9 mouse cellular contexts compared by ENCODE assay signal in genomic region chr14:54528007-54528393, GRCm38 (mm10). TPM values are rescaled to one million over a fixed set of nuclear protein-coding genes. Genes with fewer than 3 reads are reported as not detected.
A peak's percentile ranks its signal among the peaks of the same experiment; 100 is the strongest.
DNase-seq lines count a peak whose midpoint lies in the region; ATAC-seq and TF ChIP-seq lines count a peak whose summit lies in the region.
"Had no signal": no experiment of that assay in that cellular context is flagged by ENCODE, and none has a peak within 500 bp of the region (broad histone marks: within the 10 kb centered on the region; RNA-seq: fewer than 3 reads in every experiment).

No protein-coding gene starts in this region.

- peaks cover 13% of the 10 kb centered on the region for H3K4me1 ChIP-seq in heart, embryonic 15.5 days (replicated peaks)
- peaks cover 2% of the 10 kb centered on the region; the same call in 1 of the 2 replicates for H3K4me1 ChIP-seq in heart, adult 2 months (ENCODE audit: control insufficient read depth, insufficient read depth, low read length)
- H3K4me1 ChIP-seq in embryonic facial prominence, embryonic 12.5 days, result peaks cover 17% of the 10 kb centered on the region
- H3K4me1 ChIP-seq in hindbrain, embryonic 11.5 days (replicated peaks; ENCODE audit: control insufficient read depth, insufficient read depth, low read length), result no peaks in the 10 kb centered on the region; the same call in 1 of the 2 replicates
- peaks cover 16% of the 10 kb centered on the region for H3K4me1 ChIP-seq in midbrain, embryonic 15.5 days

- no peaks in the 10 kb centered on the region for H3K36me3 ChIP-seq in heart, embryonic 15.5 days
- no peaks in the 10 kb centered on the region for H3K36me3 ChIP-seq in heart, adult 2 months (ENCODE audit: control insufficient read depth, insufficient read depth, low read length)
- H3K36me3 ChIP-seq in embryonic facial prominence, embryonic 12.5 days, result no peaks in the 10 kb centered on the region
- H3K36me3 ChIP-seq in hindbrain, embryonic 11.5 days (ENCODE audit: control insufficient read depth, insufficient read depth, low read length), result no peaks in the 10 kb centered on the region
- H3K36me3 ChIP-seq in midbrain, embryonic 15.5 days (replicated peaks), result no peaks in the 10 kb centered on the region
- H3K36me3 ChIP-seq: G1E had no signal

- no peak for DNase-seq in heart, adult 2 months
- no peak for DNase-seq in hindbrain, embryonic 11.5 days (ENCODE audit: low spot score)
- DNase-seq in left cerebral cortex, adult 2 months (ENCODE audit: extremely low spot score in 1 of 2, low spot score in 2 of 2), result no peak
- DNase-seq in gastrocnemius, postnatal 14 days, result no peak
- DNase-seq in adrenal gland, postnatal 4 days (ENCODE audit: low spot score in 2 of 2), result no peak

- no peaks in the 10 kb centered on the region for H3K9me3 ChIP-seq in heart, embryonic 15.5 days (replicated peaks)
- H3K9me3 ChIP-seq in embryonic facial prominence, embryonic 12.5 days, result no peaks in the 10 kb centered on the region
- H3K9me3 ChIP-seq in hindbrain, embryonic 11.5 days (ENCODE audit: control insufficient read depth, low read length), result no peaks in the 10 kb centered on the region
- H3K9me3 ChIP-seq in midbrain, embryonic 15.5 days, result no peaks in the 10 kb centered on the region

- no peaks in the 10 kb centered on the region for H3K79me2 ChIP-seq in heart, adult 2 months (replicated peaks; ENCODE audit: control insufficient read depth, insufficient read depth, low read length)

- TF ChIP-seq POLR2A in heart, adult 2 months (IDR thresholded peaks at IDR 0.05; ENCODE audit: insufficient read depth, low read depth, low read length), result no peak

- ATAC-seq in heart, embryonic 15.5 days (replicated peaks; ENCODE audit: insufficient number of reproducible peaks, insufficient read depth, low FRiP score, low read depth), result no peak
- no peak for ATAC-seq in embryonic facial prominence, embryonic 12.5 days (ENCODE audit: insufficient number of reproducible peaks, insufficient read depth, low FRiP score, low TSS enrichment)
- peak; percentile 20; the same call in 1 of the 2 replicates for ATAC-seq in hindbrain, embryonic 11.5 days (ENCODE audit: low FRiP score)
- ATAC-seq in midbrain, embryonic 15.5 days (replicated peaks), result peak; percentile 41

- intact Hi-C loops in heart, adult 2 months (cut with DNase I), result loop anchor here (5.0 kb wide), 2 partner anchors 49 to 114 kb away; partner anchors contain the start of genes Ajuba, Cdh24 and Gm17606
- intact Hi-C loops in left cerebral cortex, adult 2 months (cut with DNase I), result loop anchor here (5.0 kb wide), 1 partner anchor 109 kb away; no protein-coding TSS in a partner anchor
- intact Hi-C loops in gastrocnemius, postnatal 14 days (cut with DNase I; ENCODE audit: low total_unique reads), result no loop called here

- no peak overlapping the region for H3K27ac ChIP-seq in heart, embryonic 15.5 days
- no peak overlapping the region for H3K27ac ChIP-seq in heart, adult 2 months
- H3K27ac ChIP-seq in embryonic facial prominence, embryonic 12.5 days, result peak overlapping the region; percentile 73
- H3K27ac ChIP-seq in hindbrain, embryonic 11.5 days (ENCODE audit: low read depth, low read length), result peak overlapping the region; percentile 82
- H3K27ac ChIP-seq in midbrain, embryonic 15.5 days, result peak overlapping the region; percentile 84
- no peak overlapping the region for H3K27ac ChIP-seq in left cerebral cortex, adult 2 months

- H3K9ac ChIP-seq in heart, embryonic 15.5 days, result no peak overlapping the region
- H3K9ac ChIP-seq in heart, adult 2 months (ENCODE audit: low read depth, low read length), result no peak overlapping the region
- no peak overlapping the region; the same call in 1 of the 2 replicates for H3K9ac ChIP-seq in embryonic facial prominence, embryonic 12.5 days
- H3K9ac ChIP-seq in hindbrain, embryonic 11.5 days (ENCODE audit: low read depth, low read length), result no peak overlapping the region; the same call in 1 of the 2 replicates
- H3K9ac ChIP-seq in midbrain, embryonic 15.5 days, result no peak overlapping the region

- peak overlapping the region; percentile 80 for H3K4me2 ChIP-seq in heart, embryonic 15.5 days
- peak overlapping the region; percentile 69 for H3K4me2 ChIP-seq in embryonic facial prominence, embryonic 12.5 days (replicated peaks)
- H3K4me2 ChIP-seq in hindbrain, embryonic 11.5 days (replicated peaks; ENCODE audit: low read depth, low read length), result no peak overlapping the region
- peak overlapping the region; percentile 72 for H3K4me2 ChIP-seq in midbrain, embryonic 15.5 days

- H3K4me3 ChIP-seq in heart, embryonic 15.5 days, result peak overlapping the region; percentile 43; the same call in 1 of the 2 replicates
- no peak overlapping the region for H3K4me3 ChIP-seq in heart, adult 2 months
- H3K4me3 ChIP-seq in embryonic facial prominence, embryonic 12.5 days, result peak overlapping the region; percentile 41
- H3K4me3 ChIP-seq in hindbrain, embryonic 11.5 days (ENCODE audit: low read depth, low read length), result no peak overlapping the region
- H3K4me3 ChIP-seq in midbrain, embryonic 15.5 days, result peak overlapping the region; percentile 45
- no peak overlapping the region for H3K4me3 ChIP-seq in left cerebral cortex, adult 2 months

- no peaks in the 10 kb centered on the region for H3K27me3 ChIP-seq in heart, embryonic 15.5 days
- H3K27me3 ChIP-seq in heart, adult 2 months (ENCODE audit: control insufficient read depth, insufficient read depth, low read length), result no peaks in the 10 kb centered on the region
- H3K27me3 ChIP-seq in embryonic facial prominence, embryonic 12.5 days, result no peaks in the 10 kb centered on the region
- no peaks in the 10 kb centered on the region for H3K27me3 ChIP-seq in hindbrain, embryonic 11.5 days (ENCODE audit: control insufficient read depth, insufficient read depth, low read length)
- H3K27me3 ChIP-seq in midbrain, embryonic 15.5 days (replicated peaks), result no peaks in the 10 kb centered on the region

- no peak for TF ChIP-seq EP300 in heart, adult 2 months (IDR thresholded peaks at IDR 0.05; ENCODE audit: insufficient read depth, low read depth, low read length)

- TF ChIP-seq CTCF in heart, adult 2 months (IDR thresholded peaks at IDR 0.05), result no peak
- TF ChIP-seq CTCF in left cerebral cortex, adult 2 months (IDR thresholded peaks at IDR 0.05), result no peak

- WGBS in heart, embryonic 15.5 days, result 18% methylated on average over 5 of the region's 5 CpGs
- WGBS in heart, adult 2 months, result 20% methylated on average over 5 of the region's 5 CpGs
- WGBS in embryonic facial prominence, embryonic 12.5 days, result 15% methylated on average over 5 of the region's 5 CpGs
- WGBS in hindbrain, embryonic 11.5 days, result 18% methylated on average over 5 of the region's 5 CpGs
- 20% methylated on average over 5 of the region's 5 CpGs for WGBS in midbrain, embryonic 15.5 days

RNA-seq across cellular contexts. Expression of gene Prmt5, which starts 10.7 kb away (rescaled TPM):
- 47.4 and 57.4 TPM in 2 replicates for polyA plus RNA-seq in heart, embryonic 15.5 days (2015; fragmentation: Nextera tagmentation; extraction: Ambion mirVana)
- total RNA-seq in heart, adult 2 months (2021), result 10 to 100 TPM; 27.4 to 29.7 TPM
- polyA plus RNA-seq in heart, adult 2 months (2012; rRNA removed), result 26.8 and 35.8 TPM in 2 replicates
- polyA plus RNA-seq in embryonic facial prominence, embryonic 12.5 days (2016; fragmentation: Nextera tagmentation; extraction: Ambion mirVana), result 96.4 and 101 TPM in 2 replicates
- polyA plus RNA-seq in hindbrain, embryonic 11.5 days (2014; fragmentation: Nextera tagmentation; extraction: Ambion mirVana), result 115 and 120 TPM in 2 replicates
- 99.8 and 102 TPM in 2 replicates for polyA plus RNA-seq in midbrain, embryonic 15.5 days (2015; fragmentation: Nextera tagmentation; extraction: Ambion mirVana)
- total RNA-seq in left cerebral cortex, adult 2 months (2021), result 10 to 100 TPM; 46.5 to 48.3 TPM
- 10 to 100 TPM; 27.9 to 28.9 TPM for total RNA-seq in gastrocnemius, postnatal 14 days (2021)
- 10 to 100 TPM; 47.0 to 51.8 TPM for total RNA-seq in adrenal gland, postnatal 4 days (2021)

RNA-seq across cellular contexts. Expression of gene Haus4, which starts 26.4 kb away (rescaled TPM):
- 34.0 and 39.8 TPM in 2 replicates for polyA plus RNA-seq in heart, embryonic 15.5 days (2015; fragmentation: Nextera tagmentation; extraction: Ambion mirVana)
- total RNA-seq in heart, adult 2 months (2021), result 1 to 10 TPM; 3.5 to 3.8 TPM
- 3.2 and 4.1 TPM in 2 replicates for polyA plus RNA-seq in heart, adult 2 months (2012; rRNA removed)
- polyA plus RNA-seq in embryonic facial prominence, embryonic 12.5 days (2016; fragmentation: Nextera tagmentation; extraction: Ambion mirVana), result 50.5 and 52.3 TPM in 2 replicates
- 34.8 and 35.7 TPM in 2 replicates for polyA plus RNA-seq in hindbrain, embryonic 11.5 days (2014; fragmentation: Nextera tagmentation; extraction: Ambion mirVana)
- polyA plus RNA-seq in midbrain, embryonic 15.5 days (2015; fragmentation: Nextera tagmentation; extraction: Ambion mirVana), result 14.2 and 14.8 TPM in 2 replicates
- 1 to 10 TPM; 2.2 to 2.7 TPM for total RNA-seq in left cerebral cortex, adult 2 months (2021)
- 1 to 10 TPM; 5.8 to 6.5 TPM for total RNA-seq in gastrocnemius, postnatal 14 days (2021)
- total RNA-seq in adrenal gland, postnatal 4 days (2021), result 10 to 100 TPM; 45.6 to 52.5 TPM

RNA-seq across cellular contexts. Expression of gene Ajuba, which starts 49.4 kb away (rescaled TPM):
- 23.1 and 35.5 TPM in 2 replicates for polyA plus RNA-seq in heart, embryonic 15.5 days (2015; fragmentation: Nextera tagmentation; extraction: Ambion mirVana)
- 1 to 10 TPM; 4.6 to 4.8 TPM for total RNA-seq in heart, adult 2 months (2021)
- 7.8 and 13.4 TPM in 2 replicates for polyA plus RNA-seq in heart, adult 2 months (2012; rRNA removed)
- polyA plus RNA-seq in embryonic facial prominence, embryonic 12.5 days (2016; fragmentation: Nextera tagmentation; extraction: Ambion mirVana), result 67.8 and 69.0 TPM in 2 replicates
- polyA plus RNA-seq in hindbrain, embryonic 11.5 days (2014; fragmentation: Nextera tagmentation; extraction: Ambion mirVana), result 23.2 and 29.4 TPM in 2 replicates
- polyA plus RNA-seq in midbrain, embryonic 15.5 days (2015; fragmentation: Nextera tagmentation; extraction: Ambion mirVana), result 8.7 and 11.2 TPM in 2 replicates
- total RNA-seq in left cerebral cortex, adult 2 months (2021), result 1 to 10 TPM; 1.3 to 2.8 TPM
- total RNA-seq in gastrocnemius, postnatal 14 days (2021), result 1 to 10 TPM; 5.7 to 5.8 TPM
- 10 to 100 TPM; 27.3 to 27.5 TPM for total RNA-seq in adrenal gland, postnatal 4 days (2021)
- total RNA-seq: G1E had no signal
- polyA plus RNA-seq: G1E had no signal

RNA-seq across cellular contexts. Expression of gene Rem2, which starts 52.1 kb away (rescaled TPM):
- 1.1 and 1.9 TPM in 2 replicates for polyA plus RNA-seq in heart, embryonic 15.5 days (2015; fragmentation: Nextera tagmentation; extraction: Ambion mirVana)
- total RNA-seq in heart, adult 2 months (2021), result not detected
- not detected in 2 replicates for polyA plus RNA-seq in heart, adult 2 months (2012; rRNA removed)
- 5.5 and 6.9 TPM in 2 replicates for polyA plus RNA-seq in embryonic facial prominence, embryonic 12.5 days (2016; fragmentation: Nextera tagmentation; extraction: Ambion mirVana)
- polyA plus RNA-seq in hindbrain, embryonic 11.5 days (2014; fragmentation: Nextera tagmentation; extraction: Ambion mirVana), result 37.3 and 40.0 TPM in 2 replicates
- 45.2 and 47.1 TPM in 2 replicates for polyA plus RNA-seq in midbrain, embryonic 15.5 days (2015; fragmentation: Nextera tagmentation; extraction: Ambion mirVana)
- total RNA-seq in left cerebral cortex, adult 2 months (2021), result 1 to 10 TPM; 3.2 to 7.2 TPM
- not detected for total RNA-seq in gastrocnemius, postnatal 14 days (2021)
- 1 to 10 TPM; 1.6 to 2.3 TPM for total RNA-seq in adrenal gland, postnatal 4 days (2021)
- total RNA-seq: G1E had no signal

Comparison
In these comparisons a context has a peak if more than half of its experiments do, and no peak if none do; other contexts are left out.
1. H3K4me3 ChIP-seq: peak in heart, embryonic 15.5 days (single experiment), embryonic facial prominence, embryonic 12.5 days (single experiment) and midbrain, embryonic 15.5 days (single experiment); none in heart, adult 2 months (single experiment), hindbrain, embryonic 11.5 days (single experiment) and left cerebral cortex, adult 2 months (single experiment).
2. ATAC-seq: peak in hindbrain, embryonic 11.5 days (single experiment) and midbrain, embryonic 15.5 days (single experiment); none in heart, embryonic 15.5 days (single experiment) and embryonic facial prominence, embryonic 12.5 days (single experiment).
3. H3K27ac ChIP-seq: peak in embryonic facial prominence, embryonic 12.5 days (single experiment), hindbrain, embryonic 11.5 days (single experiment) and midbrain, embryonic 15.5 days (single experiment); none in heart, embryonic 15.5 days (single experiment), heart, adult 2 months (single experiment) and left cerebral cortex, adult 2 months (single experiment).